Mouse (Mus musculus) CH12.LX (cell line): ENCODE data around the gene Fabp3.
A peak's percentile ranks its signal among the peaks of the same experiment; 100 is the strongest.

Experiments
- CHD1 ChIP-seq: IDR thresholded peaks from 2 replicates; pipeline ENCODE4 v1.6.1; 2012; ENCODE audit warnings: low read depth, low read length, improper control_type of control experiment, inconsistent platforms
- CTCF ChIP-seq, 2 experiments: IDR thresholded peaks in 1 of 2; conservative IDR thresholded peaks in 1 of 2; 2 replicates each; pipeline ENCODE4 v1.5.1; 2011 to 2012; ENCODE audit warnings: low read depth in 2 of 2, low read length in 2 of 2, improper control_type of control experiment in 1 of 2, inconsistent platforms in 1 of 2, mild to moderate bottlenecking in 1 of 2, moderate library complexity in 1 of 2
- HCFC1 ChIP-seq: IDR thresholded peaks from 2 replicates; pipeline ENCODE4 v1.6.1; 2012; ENCODE audit warnings: low read depth, mild to moderate bottlenecking, inconsistent platforms, low read length, improper control_type of control experiment
- MAX ChIP-seq: IDR thresholded peaks from 2 replicates; pipeline ENCODE4 v1.6.1; 2011; ENCODE audit warnings: low read length, improper control_type of control experiment
- POLR2A ChIP-seq: IDR thresholded peaks from 2 replicates; pipeline ENCODE4 v1.6.1; 2011; ENCODE audit warnings: low read depth, mild to moderate bottlenecking, improper control_type of control experiment, low read length
- RAD21 ChIP-seq: IDR thresholded peaks from 2 replicates; pipeline ENCODE4 v1.6.1; 2011; ENCODE audit warnings: low read depth, mild to moderate bottlenecking, low read length, improper control_type of control experiment, moderate library complexity
- ZC3H11A ChIP-seq: IDR thresholded peaks from 2 replicates; pipeline ENCODE4 v1.6.1; 2012; ENCODE audit warnings: low read depth, mild to moderate bottlenecking, inconsistent platforms, low read length, improper control_type of control experiment
- ZNF384 ChIP-seq: IDR thresholded peaks from 2 replicates; pipeline ENCODE4 v1.6.1; 2012; ENCODE audit warnings: low read depth, low read length, improper control_type of control experiment, inconsistent platforms

GRCm38 (mm10) chr4:130349666-130350065 is 41.3 kb downstream of the Fabp3 start:
- TF ChIP-seq CTCF (conservative IDR thresholded peaks at IDR 0.05 in 1 of 2, IDR thresholded peaks at IDR 0.05 in 1 of 2; ENCODE audit: low read depth in 2 of 2, low read length in 2 of 2), result peak; percentile 30 to 31; a peak in 3 of 4 replicates
- no peak; the same call in 1 of the 2 replicates for TF ChIP-seq RAD21
- TF ChIP-seq ZC3H11A, result no peak
- no peak for TF ChIP-seq ZNF384
- no peak for TF ChIP-seq MAX
- TF ChIP-seq HCFC1, result no peak
- TF ChIP-seq CHD1, result no peak
- no peak for TF ChIP-seq POLR2A
